Mouse (Mus musculus) lung, postnatal 0 days (tissue): Measurements from ENCODE around the gene Krtap17-1. TPM values are rescaled to one million over a fixed set of nuclear protein-coding genes. Genes with fewer than 3 reads are reported as not detected.
A peak's percentile ranks its signal among the peaks of the same experiment; 100 is the strongest.

Experiments
- ATAC-seq: fragments of 200-750 bp; cut with Nextera tagmentation; 2 replicates; pipeline ENCODE4 v1.8.0; 2017; ENCODE audit warnings: moderate library complexity
- DNase-seq: peaks from one replicate; pipeline ENCODE4 v3.0.0-alpha.2; 2016; ENCODE audit warnings: low spot score
- H3K27ac ChIP-seq: fragments of 300-500 bp; sonication (generic); 2 replicates; pipeline ENCODE4 v1.5.1; 2014; ENCODE audit warnings: antibody characterized with exemption, mild to moderate bottlenecking, low read length, mixed read lengths
- H3K27me3 ChIP-seq: fragments of 300-500 bp; sonication (generic); replicated peaks from 2 replicates; pipeline ENCODE4 v1.6.1; 2014; ENCODE audit warnings: low read length, mixed read lengths; ENCODE audit not compliant: insufficient read depth
- H3K36me3 ChIP-seq: fragments of 300-500 bp; sonication (generic); 2 replicates; pipeline ENCODE4 v1.6.1; 2014; ENCODE audit warnings: low read length, mixed read lengths; ENCODE audit not compliant: insufficient read depth
- H3K4me1 ChIP-seq: fragments of 300-500 bp; sonication (generic); 2 replicates; pipeline ENCODE4 v1.6.1; 2014; ENCODE audit warnings: antibody characterized with exemption, low read depth, low read length, mixed read lengths; ENCODE audit not compliant: insufficient read depth
- H3K4me2 ChIP-seq: fragments of 300-500 bp; sonication (generic); replicated peaks from 2 replicates; pipeline ENCODE4 v1.6.1; 2014; ENCODE audit warnings: low read depth, mild to moderate bottlenecking, low read length, moderate library complexity, mixed read lengths
- H3K4me3 ChIP-seq: fragments of 300-500 bp; sonication (generic); 2 replicates; pipeline ENCODE4 v1.5.1; 2014; ENCODE audit warnings: low read depth, low read length
- H3K9ac ChIP-seq: fragments of 300-500 bp; sonication (generic); replicated peaks from 2 replicates; pipeline ENCODE4 v1.6.1; 2014; ENCODE audit warnings: low read depth, mild to moderate bottlenecking
- H3K9me3 ChIP-seq: fragments of 300-500 bp; sonication (generic); 2 replicates; pipeline ENCODE4 v1.6.1; 2016; ENCODE audit warnings: low read length, mixed read lengths
- CTCF ChIP-seq: IDR thresholded peaks from 2 replicates; pipeline ENCODE4 v1.5.1; 2016; ENCODE audit warnings: antibody characterized with exemption, mild to moderate bottlenecking
- EP300 ChIP-seq: IDR thresholded peaks from 2 replicates; pipeline ENCODE4 v1.6.1; 2016; ENCODE audit warnings: antibody characterized with exemption, mild to moderate bottlenecking, control low read depth
- WGBS: fragments of 180-500 bp; shearing (Covaris S2); extraction: QIAGEN DNeasy Blood & Tissue Kit; methylation state at CpG from one replicate; pipeline ENCODE4 v1.1.7; 2014; 5-methylcytosine and 5-hydroxymethylcytosine counted together
- polyA plus RNA-seq: library from polyadenylated mRNA; unstranded; fragments of >200 nt; fragmentation: Nextera tagmentation; extraction: Ambion mirVana; gene quantifications from 2 replicates; pipeline ENCODE4 v1.2.1, GENCODE M21; 2015

Gene Krtap17-1
- polyA plus RNA-seq, 1 experiment from 2014 or later: 8.4 TPM

- H3K9me3 ChIP-seq: no peaks in the 10 kb centered on the region
- no peak for DNase-seq
- no peaks in the 10 kb centered on the region for H3K27me3 ChIP-seq
- no peak overlapping the region for H3K4me3 ChIP-seq
- H3K9ac ChIP-seq: no peak overlapping the region
- ATAC-seq: no peak
- TF ChIP-seq EP300: no peak
- no peak for TF ChIP-seq CTCF
- no peak overlapping the region for H3K27ac ChIP-seq
- H3K36me3 ChIP-seq: no peaks in the 10 kb centered on the region
- H3K4me2 ChIP-seq: no peak overlapping the region
- WGBS: 92% methylated on average over 1 of the region's 1 CpGs
- H3K4me1 ChIP-seq: no peaks in the 10 kb centered on the region
Observed at GRCm38 (mm10) chr11:99983442-99983841, 10.4 kb downstream of the Krtap17-1 start.

- no peak overlapping the region for H3K4me2 ChIP-seq
- H3K9me3 ChIP-seq: no peaks in the 10 kb centered on the region
- H3K36me3 ChIP-seq: no peaks in the 10 kb centered on the region
- no peaks in the 10 kb centered on the region for H3K27me3 ChIP-seq
- no peak overlapping the region for H3K4me3 ChIP-seq
- DNase-seq (no peak), ATAC-seq (no peak)
- TF ChIP-seq EP300: no peak
- no peak for TF ChIP-seq CTCF
- WGBS: 84% methylated on average over 9 of the region's 9 CpGs
- H3K9ac ChIP-seq: no peak overlapping the region
- H3K27ac ChIP-seq: no peak overlapping the region
- no peaks in the 10 kb centered on the region for H3K4me1 ChIP-seq
Observed at GRCm38 (mm10) chr11:99982731-99983130, 11.1 kb downstream of the Krtap17-1 start.

- H3K9ac ChIP-seq: no peak within 1 kb of the TSS
- 73% methylated on average over 5 of the region's 5 CpGs for WGBS
- no peak within 1 kb of the TSS for H3K4me3 ChIP-seq
- DNase-seq: no peak
- no peaks in the 10 kb centered on the region for H3K27me3 ChIP-seq
- H3K27ac ChIP-seq: no peak within 1 kb of the TSS
- H3K9me3 ChIP-seq: no peaks in the 10 kb centered on the region
- no peaks in the 10 kb centered on the region for H3K36me3 ChIP-seq
- no peak for ATAC-seq
- TF ChIP-seq CTCF (no peak), EP300 (no peak)
- no peak within 1 kb of the TSS for H3K4me2 ChIP-seq
- no peaks in the 10 kb centered on the region for H3K4me1 ChIP-seq
Observed at GRCm38 (mm10) chr11:99978953-99979352, 14.8 kb downstream of the Krtap17-1 start, which contains the start of gene Krtap29-1. Gene Krtap29-1 (minus strand): TSS chr11:99979053.

- TF ChIP-seq CTCF: no peak
- TF ChIP-seq EP300: no peak
- Histone ChIP-seq H3K4me3 (no peak overlapping the region), H3K36me3 (no peaks in the 10 kb centered on the region), H3K9ac (no peak overlapping the region), H3K9me3 (no peaks in the 10 kb centered on the region), H3K4me2 (no peak overlapping the region), H3K27ac (no peak overlapping the region), H3K27me3 (no peaks in the 10 kb centered on the region), H3K4me1 (no peaks in the 10 kb centered on the region)
- 20% methylated on average over 2 of the region's 2 CpGs for WGBS
- no peak for DNase-seq
- no peak for ATAC-seq
Observed at GRCm38 (mm10) chr11:99965961-99966360, 27.8 kb downstream of the Krtap17-1 start.

GRCm38 (mm10) chr11:99964213-99964612 lies 29.6 kb downstream of the Krtap17-1 start:
- H3K9me3 ChIP-seq: no peaks in the 10 kb centered on the region
- no peaks in the 10 kb centered on the region for H3K4me1 ChIP-seq
- H3K4me2 ChIP-seq: no peak overlapping the region
- no peak overlapping the region for H3K4me3 ChIP-seq
- H3K9ac ChIP-seq: no peak overlapping the region
- WGBS: 62% methylated on average over 6 of the region's 6 CpGs
- ATAC-seq: no peak
- H3K27me3 ChIP-seq: no peaks in the 10 kb centered on the region
- TF ChIP-seq EP300 (no peak), CTCF (peak; percentile 32)
- H3K36me3 ChIP-seq: no peaks in the 10 kb centered on the region
- DNase-seq: no peak
- H3K27ac ChIP-seq: no peak overlapping the region

- no peak within 1 kb of the TSS for H3K9ac ChIP-seq
- TF ChIP-seq CTCF (no peak), EP300 (no peak)
- H3K4me3 ChIP-seq: no peak within 1 kb of the TSS
- H3K4me2 ChIP-seq: no peak within 1 kb of the TSS
- DNase-seq: no peak
- ATAC-seq: no peak
- no peaks in the 10 kb centered on the region for H3K27me3 ChIP-seq
- no peaks in the 10 kb centered on the region for H3K36me3 ChIP-seq
- H3K27ac ChIP-seq: no peak within 1 kb of the TSS
- no peaks in the 10 kb centered on the region for H3K9me3 ChIP-seq
- 87% methylated on average over 2 of the region's 2 CpGs for WGBS
- no peaks in the 10 kb centered on the region for H3K4me1 ChIP-seq
Observed at GRCm38 (mm10) chr11:99948175-99948574, 45.6 kb downstream of the Krtap17-1 start, which contains the start of gene Krtap9-5. Gene Krtap9-5 (plus strand): TSS chr11:99948475.

Other genes with a start within 250 kb of the Krtap17-1 start
- not detected in 2 replicates for gene Gm11595, start 221.1 kb downstream of the Krtap17-1 start, polyA plus RNA-seq
- gene Krtap4-8, start 213.3 kb downstream of the Krtap17-1 start, polyA plus RNA-seq: not detected in 2 replicates
- not detected in 2 replicates for gene Krtap4-9, start 208.8 kb downstream of the Krtap17-1 start, polyA plus RNA-seq
- gene Gm11596, start 200.5 kb downstream of the Krtap17-1 start, polyA plus RNA-seq: not detected in 2 replicates
- gene Gm11569, start 195.1 kb downstream of the Krtap17-1 start, polyA plus RNA-seq: not detected in 2 replicates
- gene Gm11554, start 189.5 kb downstream of the Krtap17-1 start, polyA plus RNA-seq: not detected in 2 replicates
- gene Krtap4-13, start 184.1 kb downstream of the Krtap17-1 start, polyA plus RNA-seq: not detected in 2 replicates
- gene Gm11564, start 178.3 kb downstream of the Krtap17-1 start, polyA plus RNA-seq: not detected in 2 replicates
- not detected in 2 replicates for gene 2300003K06Rik, start 155.9 kb downstream of the Krtap17-1 start, polyA plus RNA-seq
- not detected in 2 replicates for gene Krtap4-16, start 142.4 kb downstream of the Krtap17-1 start, polyA plus RNA-seq
- not detected in 2 replicates for gene Gm11568, start 136.1 kb downstream of the Krtap17-1 start, polyA plus RNA-seq
- not detected in 2 replicates for gene Gm11559, start 129.5 kb downstream of the Krtap17-1 start, polyA plus RNA-seq
- gene Krtap9-1, start 120.6 kb downstream of the Krtap17-1 start, polyA plus RNA-seq: not detected in 2 replicates
- not detected in 2 replicates for gene Gm11567, start 114.8 kb downstream of the Krtap17-1 start, polyA plus RNA-seq
- not detected in 2 replicates for gene Krtap31-1, start 86.1 kb downstream of the Krtap17-1 start, polyA plus RNA-seq
- not detected in 2 replicates for gene Gm11565, start 79.2 kb downstream of the Krtap17-1 start, polyA plus RNA-seq
- gene Krtap31-2, start 57.7 kb downstream of the Krtap17-1 start, polyA plus RNA-seq: not detected in 2 replicates
- gene Krtap9-5, start 45.5 kb downstream of the Krtap17-1 start, polyA plus RNA-seq: not detected in 2 replicates
- gene Krtap29-1, start 14.9 kb downstream of the Krtap17-1 start, polyA plus RNA-seq: not detected in 2 replicates
- not detected in 2 replicates for gene Krtap16-1, start 7.4 kb downstream of the Krtap17-1 start, polyA plus RNA-seq
- 0.17 and 0.23 TPM in 2 replicates for gene Krt33a, start 22.2 kb upstream of the Krtap17-1 start, polyA plus RNA-seq
- 0.16 TPM in 1 of 2 replicates, not detected in the other for gene Krt33b, start 35.9 kb upstream of the Krtap17-1 start, polyA plus RNA-seq
- gene Krt34, start 47.6 kb upstream of the Krtap17-1 start, polyA plus RNA-seq: 0.11 and 0.18 TPM in 2 replicates
- not detected in 2 replicates for gene Krt31, start 56.6 kb upstream of the Krtap17-1 start, polyA plus RNA-seq
- not detected in 2 replicates for gene Krt32, start 94.2 kb upstream of the Krtap17-1 start, polyA plus RNA-seq
- gene Krt35, start 102.2 kb upstream of the Krtap17-1 start, polyA plus RNA-seq: not detected in 2 replicates
- gene Krt36, start 111.6 kb upstream of the Krtap17-1 start, polyA plus RNA-seq: 0.11 TPM in 1 of 2 replicates, not detected in the other
- 0.60 and 0.68 TPM in 2 replicates for gene Krt13, start 127.6 kb upstream of the Krtap17-1 start, polyA plus RNA-seq
- gene Krt15, start 141.9 kb upstream of the Krtap17-1 start, polyA plus RNA-seq: 28.1 and 58.8 TPM in 2 replicates
- gene Krt19, start 154.7 kb upstream of the Krtap17-1 start, polyA plus RNA-seq: 460 and 573 TPM in 2 replicates
- not detected in 2 replicates for gene Krt9, start 199.3 kb upstream of the Krtap17-1 start, polyA plus RNA-seq
- 1.7 and 2.3 TPM in 2 replicates for gene Krt14, start 213.6 kb upstream of the Krtap17-1 start, polyA plus RNA-seq